Mouse (Mus musculus) small intestine, adult 2 months (tissue): ENCODE results near the gene Foxp1.

Source experiments
- CTCF ChIP-seq: fragments of 200-500 bp; IDR thresholded peaks from 2 replicates; pipeline ENCODE4 v1.5.1; 2012; ENCODE audit warnings: low read depth, mild to moderate bottlenecking, control low read depth, inconsistent platforms, low read length, moderate library complexity, mixed read lengths; ENCODE audit not compliant: insufficient replicate concordance, insufficient read length; ENCODE audit errors: extremely low read depth
- POLR2A ChIP-seq: fragments of 200-500 bp; IDR thresholded peaks from 2 replicates; pipeline ENCODE4 v1.6.1; 2012; ENCODE audit warnings: low read depth, mild to moderate bottlenecking, control low read depth, inconsistent platforms, low read length, moderate library complexity

DNA sequence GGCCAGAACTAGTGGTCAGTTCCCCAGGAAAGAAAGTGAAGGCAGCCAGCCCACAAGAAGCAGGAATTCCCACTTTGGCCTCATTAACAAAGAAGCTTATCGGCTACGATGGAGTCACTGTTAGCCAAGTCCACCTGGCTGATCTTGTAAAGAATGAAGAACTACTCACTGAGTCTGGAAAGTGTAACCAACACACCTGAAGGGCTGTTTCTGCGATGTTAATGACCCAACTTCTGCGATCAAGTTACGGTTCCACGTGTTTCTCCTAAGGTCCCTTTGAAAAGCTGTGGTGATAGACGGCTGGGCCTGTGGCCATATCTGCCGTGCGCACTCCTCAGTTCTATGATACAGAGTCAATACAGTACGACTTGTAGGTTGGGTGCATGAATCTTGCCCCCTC lies 33.1 kb downstream of the Foxp1 start:
- TF ChIP-seq CTCF (no peak), POLR2A (no peak)
